Mouse (Mus musculus): ENCODE results near the gene Galnt14. TPM values are rescaled to one million over a fixed set of nuclear protein-coding genes. Genes with fewer than 3 reads are reported as not detected.

The Galnt14 gene
- polyA plus RNA-seq, 1 experiment from 2014 or later, result 0.32 TPM

GRCm38 (mm10) chr17:73557101-73557500, 153.2 kb downstream of the Galnt14 start:
- Histone ChIP-seq H3K9me3 (no peaks in the 10 kb centered on the region), H3K4me1 (no peaks in the 10 kb centered on the region), H3K36me3 (no peaks in the 10 kb centered on the region), H3K27ac (no peak overlapping the region), H3K4me2 (no peak overlapping the region), H3K27me3 (replicated peaks) (no peaks in the 10 kb centered on the region), H3K4me3 (replicated peaks) (no peak overlapping the region), H3K9ac (no peak overlapping the region)
- no peak for ATAC-seq (ENCODE audit: insufficient read depth, low FRiP score, low read depth)
- 83% methylated on average over 3 of the region's 3 CpGs for WGBS

DNA sequence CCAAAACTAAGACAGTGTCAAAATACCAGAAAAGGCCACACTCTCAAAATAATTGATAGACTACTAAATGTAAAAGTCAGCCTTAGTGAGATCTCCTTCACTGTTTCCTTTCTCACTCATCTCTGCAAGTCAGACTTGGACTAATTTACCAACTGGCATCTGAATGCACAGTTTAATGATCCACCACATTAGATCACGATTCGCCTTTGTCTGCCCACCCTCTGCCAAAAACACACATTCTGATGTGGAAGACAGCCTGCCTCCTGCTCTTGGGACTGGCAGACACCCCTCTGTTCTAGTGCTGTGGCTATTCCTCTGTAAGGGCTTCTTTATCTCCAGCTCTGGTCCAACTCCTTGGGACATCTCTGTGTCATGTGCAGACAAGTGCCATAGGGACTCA, 153.8 kb downstream of the Galnt14 start:
- Histone ChIP-seq H3K4me2 (no peak overlapping the region), H3K9ac (no peak overlapping the region), H3K27me3 (replicated peaks) (no peaks in the 10 kb centered on the region), H3K9me3 (no peaks in the 10 kb centered on the region), H3K4me1 (no peaks in the 10 kb centered on the region), H3K36me3 (no peaks in the 10 kb centered on the region), H3K27ac (no peak overlapping the region), H3K4me3 (replicated peaks) (no peak overlapping the region)
- no peak for ATAC-seq (ENCODE audit: insufficient read depth, low FRiP score, low read depth)
- WGBS, result 91% methylated on average over 2 of the region's 2 CpGs

DNA sequence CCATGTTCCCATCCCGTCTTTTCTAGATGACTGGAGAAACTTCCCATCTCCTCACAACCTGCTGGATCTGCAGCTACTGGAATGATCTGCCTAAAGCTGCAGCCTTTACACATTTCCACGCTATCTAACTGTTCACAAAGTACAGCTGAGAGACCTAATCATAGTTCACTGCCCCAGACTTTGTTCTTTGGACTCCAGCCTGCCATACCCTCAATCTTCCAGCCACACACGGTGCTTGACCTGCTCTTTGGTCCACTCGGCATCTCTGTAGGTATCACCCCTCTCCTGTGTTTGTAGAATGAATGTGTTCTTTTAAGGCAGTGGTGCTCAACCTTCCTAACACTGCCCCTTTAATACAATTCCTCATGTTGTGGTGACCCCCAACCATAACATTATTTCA, 155.6 kb downstream of the Galnt14 start:
- 78% methylated on average over 4 of the region's 4 CpGs for WGBS

DNA sequence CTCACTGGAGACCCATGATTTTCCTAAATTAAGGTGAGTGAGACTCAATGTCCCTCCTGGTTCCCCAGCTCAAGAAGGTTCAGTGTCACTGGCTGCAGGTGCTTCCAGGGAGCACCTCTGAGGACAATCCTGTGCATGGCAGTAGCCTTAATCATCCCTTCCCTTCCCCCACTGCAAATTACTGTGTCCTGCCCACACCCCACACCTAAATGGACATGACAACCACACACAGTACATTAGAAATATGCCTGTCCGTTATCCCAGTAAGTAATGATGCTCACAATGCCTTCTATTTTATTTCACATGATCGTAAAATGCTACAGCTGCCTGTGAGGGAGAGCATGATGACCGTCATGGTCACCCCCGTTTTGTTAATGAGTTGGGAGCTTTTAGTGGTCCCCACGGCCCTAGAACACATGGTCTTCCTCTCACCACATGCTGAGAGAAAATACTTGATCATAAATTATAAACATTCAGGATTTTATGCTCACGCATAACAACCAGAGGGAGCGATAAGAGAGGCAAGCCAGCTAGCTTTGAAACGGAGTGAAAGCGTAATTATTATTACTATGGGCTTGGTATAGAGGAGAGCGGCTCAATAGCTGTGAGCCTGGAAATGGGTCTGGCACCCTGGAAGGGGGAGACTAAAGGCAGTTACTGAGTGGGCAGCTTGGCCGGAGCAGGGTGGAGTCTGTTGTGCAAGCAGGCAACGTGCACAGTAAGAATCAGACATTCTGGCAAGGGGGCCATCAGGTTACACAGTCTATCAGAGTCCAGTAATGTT, 161.3 kb downstream of the Galnt14 start:
- H3K4me3 ChIP-seq (replicated peaks), result no peak overlapping the region
- no peaks in the 10 kb centered on the region for H3K36me3 ChIP-seq
- no peak overlapping the region for H3K27ac ChIP-seq
- no peaks in the 10 kb centered on the region for H3K27me3 ChIP-seq (replicated peaks)
- H3K4me1 ChIP-seq, result no peaks in the 10 kb centered on the region
- no peaks in the 10 kb centered on the region for H3K9me3 ChIP-seq
- no peak overlapping the region for H3K4me2 ChIP-seq
- H3K9ac ChIP-seq, result no peak overlapping the region
- 56% methylated on average over 12 of the region's 12 CpGs for WGBS
- ATAC-seq (ENCODE audit: insufficient read depth, low FRiP score, low read depth), result no peak

More for the DNA sequence above, 155.6 kb downstream of the Galnt14 start:
- Histone ChIP-seq H3K27ac (no peak overlapping the region), H3K9me3 (no peaks in the 10 kb centered on the region), H3K27me3 (replicated peaks) (no peaks in the 10 kb centered on the region), H3K36me3 (no peaks in the 10 kb centered on the region), H3K4me3 (replicated peaks) (no peak overlapping the region), H3K4me2 (no peak overlapping the region), H3K9ac (no peak overlapping the region), H3K4me1 (no peaks in the 10 kb centered on the region)
- no peak for ATAC-seq (ENCODE audit: insufficient read depth, low FRiP score, low read depth)

- no peaks in the 10 kb centered on the region for H3K9me3 ChIP-seq
- H3K4me2 ChIP-seq, result no peak overlapping the region
- no peak overlapping the region for H3K4me3 ChIP-seq (replicated peaks)
- no peaks in the 10 kb centered on the region for H3K4me1 ChIP-seq
- H3K27ac ChIP-seq, result no peak overlapping the region
- no peaks in the 10 kb centered on the region for H3K36me3 ChIP-seq
- no peak for ATAC-seq (ENCODE audit: insufficient read depth, low FRiP score, low read depth)
- 39% methylated on average over 7 of the region's 7 CpGs for WGBS
- no peak overlapping the region for H3K9ac ChIP-seq
- H3K27me3 ChIP-seq (replicated peaks), result no peaks in the 10 kb centered on the region
These were observed 162.1 kb downstream of the Galnt14 start for GRCm38 (mm10) chr17:73548119-73548518.

- Histone ChIP-seq H3K4me1 (no peaks in the 10 kb centered on the region), H3K36me3 (no peaks in the 10 kb centered on the region), H3K4me3 (replicated peaks) (no peak overlapping the region), H3K4me2 (no peak overlapping the region), H3K9me3 (no peaks in the 10 kb centered on the region), H3K27me3 (replicated peaks) (no peaks in the 10 kb centered on the region), H3K9ac (no peak overlapping the region), H3K27ac (no peak overlapping the region)
- ATAC-seq (ENCODE audit: insufficient read depth, low FRiP score, low read depth), result no peak
- WGBS, result 42% methylated on average over 2 of the region's 2 CpGs
These were observed 162.8 kb downstream of the Galnt14 start for GRCm38 (mm10) chr17:73547483-73547882.

GRCm38 (mm10) chr17:73541911-73542310, 168.3 kb downstream of the Galnt14 start:
- no peak overlapping the region for H3K27ac ChIP-seq
- H3K27me3 ChIP-seq (replicated peaks), result no peaks in the 10 kb centered on the region
- no peaks in the 10 kb centered on the region for H3K36me3 ChIP-seq
- no peak overlapping the region for H3K9ac ChIP-seq
- H3K4me3 ChIP-seq (replicated peaks), result no peak overlapping the region
- H3K9me3 ChIP-seq, result no peaks in the 10 kb centered on the region
- H3K4me1 ChIP-seq, result no peaks in the 10 kb centered on the region
- no peak for ATAC-seq (ENCODE audit: insufficient read depth, low FRiP score, low read depth)
- 85% methylated on average over 9 of the region's 9 CpGs for WGBS
- H3K4me2 ChIP-seq, result no peak overlapping the region

DNA sequence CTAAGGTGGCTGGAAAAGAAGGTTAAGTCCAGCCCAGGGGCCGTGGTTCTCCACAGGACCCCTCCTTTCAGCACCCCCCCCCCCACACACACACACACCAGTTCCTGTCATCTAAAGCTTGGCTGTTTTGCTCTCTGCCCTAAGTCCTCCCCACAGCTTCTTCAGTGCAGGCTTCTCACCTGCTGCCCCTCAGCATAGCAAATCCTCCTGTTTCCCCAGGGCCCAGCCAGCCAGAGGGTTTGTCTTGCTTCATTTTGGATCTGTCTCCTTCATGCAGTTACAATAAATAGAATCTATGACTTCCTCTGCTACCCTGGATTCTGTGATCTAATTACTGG, 169.1 kb downstream of the Galnt14 start:
- Histone ChIP-seq H3K4me1 (no peaks in the 10 kb centered on the region), H3K9ac (no peak overlapping the region), H3K4me2 (no peak overlapping the region), H3K36me3 (no peaks in the 10 kb centered on the region), H3K27ac (no peak overlapping the region), H3K9me3 (no peaks in the 10 kb centered on the region), H3K4me3 (replicated peaks) (no peak overlapping the region), H3K27me3 (replicated peaks) (no peaks in the 10 kb centered on the region)
- WGBS, result 0% methylated on average over 1 of the region's 1 CpGs
- no peak for ATAC-seq (ENCODE audit: insufficient read depth, low FRiP score, low read depth)

GRCm38 (mm10) chr17:73540409-73541232, 169.6 kb downstream of the Galnt14 start:
- H3K4me2 ChIP-seq, result no peak overlapping the region
- 33% methylated on average over 14 of the region's 14 CpGs for WGBS
- no peak for ATAC-seq (ENCODE audit: insufficient read depth, low FRiP score, low read depth)

GRCm38 (mm10) chr17:73531896-73532295, 178.4 kb downstream of the Galnt14 start:
- H3K36me3 ChIP-seq, result no peaks in the 10 kb centered on the region
- H3K4me3 ChIP-seq (replicated peaks), result no peak overlapping the region
- no peaks in the 10 kb centered on the region for H3K4me1 ChIP-seq
- no peaks in the 10 kb centered on the region for H3K27me3 ChIP-seq (replicated peaks)
- ATAC-seq (ENCODE audit: insufficient read depth, low FRiP score, low read depth), result no peak
- 68% methylated on average over 2 of the region's 2 CpGs for WGBS
- H3K9ac ChIP-seq, result no peak overlapping the region
- H3K27ac ChIP-seq, result no peak overlapping the region
- H3K9me3 ChIP-seq, result no peaks in the 10 kb centered on the region
- no peak overlapping the region for H3K4me2 ChIP-seq

More at GRCm38 (mm10) chr17:73540409-73541232, 169.6 kb downstream of the Galnt14 start:
- no peaks in the 10 kb centered on the region for H3K36me3 ChIP-seq
- H3K9ac ChIP-seq, result no peak overlapping the region
- no peak overlapping the region for H3K27ac ChIP-seq
- H3K4me1 ChIP-seq, result no peaks in the 10 kb centered on the region
- no peak overlapping the region for H3K4me3 ChIP-seq (replicated peaks)
- no peaks in the 10 kb centered on the region for H3K27me3 ChIP-seq (replicated peaks)
- H3K9me3 ChIP-seq, result no peaks in the 10 kb centered on the region

DNA sequence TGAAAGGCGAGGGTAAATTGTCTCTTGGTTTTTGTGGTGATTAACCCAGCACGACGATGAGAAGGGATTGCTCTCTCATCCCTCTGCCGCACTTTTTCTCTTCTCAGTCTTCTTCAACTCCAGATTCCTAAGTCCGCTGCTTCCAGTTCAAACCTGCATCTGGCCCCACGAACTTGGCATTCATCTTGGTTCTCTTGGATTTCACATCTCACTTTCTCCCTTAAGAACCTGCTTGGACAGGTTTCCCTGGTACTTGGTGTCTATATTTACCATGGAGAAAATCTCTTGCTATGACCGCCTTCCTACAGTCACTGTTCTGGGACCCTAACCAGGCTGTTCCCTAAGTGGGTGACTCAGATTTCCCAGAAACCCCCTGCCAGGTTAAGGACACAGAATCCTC, 188.1 kb downstream of the Galnt14 start:
- H3K9me3 ChIP-seq, result no peaks in the 10 kb centered on the region
- no peak for ATAC-seq (ENCODE audit: insufficient read depth, low FRiP score, low read depth)
- H3K36me3 ChIP-seq, result no peaks in the 10 kb centered on the region
- no peak overlapping the region for H3K27ac ChIP-seq
- H3K4me2 ChIP-seq, result no peak overlapping the region
- WGBS, result 88% methylated on average over 7 of the region's 7 CpGs
- H3K9ac ChIP-seq, result no peak overlapping the region
- H3K27me3 ChIP-seq (replicated peaks), result no peaks in the 10 kb centered on the region
- H3K4me3 ChIP-seq (replicated peaks), result no peak overlapping the region
- H3K4me1 ChIP-seq, result no peaks in the 10 kb centered on the region

GRCm38 (mm10) chr17:73519350-73519749, 190.9 kb downstream of the Galnt14 start:
- Histone ChIP-seq H3K27ac (no peak overlapping the region), H3K36me3 (no peaks in the 10 kb centered on the region), H3K4me3 (replicated peaks) (no peak overlapping the region), H3K9ac (no peak overlapping the region), H3K27me3 (replicated peaks) (no peaks in the 10 kb centered on the region), H3K4me2 (no peak overlapping the region), H3K4me1 (no peaks in the 10 kb centered on the region), H3K9me3 (no peaks in the 10 kb centered on the region)
- no peak for ATAC-seq (ENCODE audit: insufficient read depth, low FRiP score, low read depth)
- 79% methylated on average over 5 of the region's 5 CpGs for WGBS
